Mouse (Mus musculus) megakaryocyte-erythroid progenitor cell, adult 5-6 weeks (primary cell): ENCODE data around the gene Zscan5b. TPM values are rescaled to one million over a fixed set of nuclear protein-coding genes. Genes with fewer than 3 reads are reported as not detected.
"Not testable (repeated sequence)": the region's sequence is repeated elsewhere in the genome, so short reads cannot be mapped to it uniquely, and the experiment has no call there.

Experiments
- ATAC-seq: replicated peaks from 2 replicates; pipeline ENCODE4 v1.8.0; 2016; ENCODE audit warnings: mild to moderate bottlenecking, inconsistent platforms; ENCODE audit not compliant: severe bottlenecking, poor library complexity, low FRiP score, low TSS enrichment
- total RNA-seq, 2 experiments: library from RNA; stranded (forward) in 1 of 2; stranded (reverse) in 1 of 2; fragments of 200-1000, 215-1000 nt in 1 of 2; fragments of >200 nt in 1 of 2; fragmentation: Nextera tagmentation in 1 of 2; gene quantifications; 2 replicates each; pipeline ENCODE4 v1.2.3; 2014 to 2017

Gene Zscan5b
- total RNA-seq, 2 experiments from 2014 or later: not detected

GRCm38 (mm10) chr7:6239787-6240186, 17.7 kb downstream of the Zscan5b start:
- no peak for ATAC-seq

DNA sequence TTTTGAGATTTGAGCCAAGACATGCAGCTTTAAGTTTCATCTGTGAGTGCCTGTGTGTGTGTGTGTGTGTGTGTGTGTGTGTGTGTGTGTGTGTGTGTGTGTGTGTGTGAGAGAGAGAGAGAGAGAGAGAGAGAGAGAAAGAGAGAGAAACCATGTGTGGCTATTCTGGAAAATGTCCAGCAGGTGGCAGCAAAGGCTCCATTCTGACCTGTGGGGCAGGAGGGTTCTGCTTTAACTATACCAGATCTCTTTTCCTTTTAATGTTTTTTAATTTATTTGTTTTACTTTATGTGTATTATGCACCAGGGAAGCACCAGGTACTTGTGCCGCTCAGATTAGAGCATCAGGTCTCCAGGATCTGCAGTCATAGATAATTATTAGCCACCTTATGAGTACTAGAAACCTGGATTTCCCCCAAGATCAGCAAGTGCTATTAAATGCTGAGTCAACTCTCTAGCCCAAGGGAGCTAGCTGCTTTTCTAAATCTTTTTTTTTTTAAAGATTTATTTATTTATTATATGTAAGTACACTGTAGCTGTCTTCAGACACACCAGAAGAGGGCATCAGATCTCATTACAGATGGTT, 18.9 kb downstream of the Zscan5b start:
- peak; percentile 89 for ATAC-seq

GRCm38 (mm10) chr7:6244361-6245292, 22.5 kb downstream of the Zscan5b start:
- no peak for ATAC-seq

DNA sequence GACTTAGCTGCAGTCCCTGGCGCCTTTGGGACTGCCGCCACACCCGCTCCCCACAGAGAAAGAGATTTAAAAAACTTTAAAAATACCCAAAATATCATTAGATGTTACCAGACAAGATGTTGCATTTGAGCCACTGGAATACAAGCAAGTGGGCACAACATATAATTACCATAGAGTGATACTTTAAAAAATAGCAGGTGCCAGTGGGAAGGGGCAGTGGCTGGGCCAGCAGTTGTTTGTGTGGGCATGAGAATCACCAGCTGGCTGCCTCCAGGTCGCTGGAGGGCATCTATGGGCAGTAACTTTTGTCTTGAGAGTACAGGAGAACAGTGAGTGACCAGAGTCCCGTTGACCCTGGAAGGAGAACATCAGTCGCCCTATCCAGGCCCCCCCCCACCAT, 30.3 kb downstream of the Zscan5b start, which contains the start of gene Epp13:
TSS of gene Epp13 (plus strand) at position 301 of the 400 bp plus-strand sequence.
- ATAC-seq: no peak

DNA sequence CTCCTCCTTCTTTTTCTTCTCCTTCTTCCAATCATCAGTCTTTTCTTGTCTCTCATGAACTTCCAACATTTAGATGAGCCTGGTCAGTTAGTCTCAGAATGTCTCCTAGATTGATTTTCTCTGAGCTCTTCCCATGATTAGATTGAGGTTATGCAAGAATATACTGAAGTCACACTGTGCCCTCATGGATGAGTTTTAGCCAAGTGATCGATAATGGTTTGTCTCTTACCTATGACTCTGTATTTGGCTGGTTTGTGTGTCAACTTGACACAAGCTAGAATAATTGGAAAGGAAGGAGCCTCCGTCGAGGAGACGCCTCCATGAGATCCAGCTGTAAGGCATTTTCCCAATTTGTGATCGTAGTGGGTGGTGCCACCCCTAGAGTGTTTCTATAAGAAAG, 32.4 kb downstream of the Zscan5b start:
- ATAC-seq: no peak

GRCm38 (mm10) chr7:6257386-6257785, 35.3 kb downstream of the Zscan5b start:
- no peak for ATAC-seq

DNA sequence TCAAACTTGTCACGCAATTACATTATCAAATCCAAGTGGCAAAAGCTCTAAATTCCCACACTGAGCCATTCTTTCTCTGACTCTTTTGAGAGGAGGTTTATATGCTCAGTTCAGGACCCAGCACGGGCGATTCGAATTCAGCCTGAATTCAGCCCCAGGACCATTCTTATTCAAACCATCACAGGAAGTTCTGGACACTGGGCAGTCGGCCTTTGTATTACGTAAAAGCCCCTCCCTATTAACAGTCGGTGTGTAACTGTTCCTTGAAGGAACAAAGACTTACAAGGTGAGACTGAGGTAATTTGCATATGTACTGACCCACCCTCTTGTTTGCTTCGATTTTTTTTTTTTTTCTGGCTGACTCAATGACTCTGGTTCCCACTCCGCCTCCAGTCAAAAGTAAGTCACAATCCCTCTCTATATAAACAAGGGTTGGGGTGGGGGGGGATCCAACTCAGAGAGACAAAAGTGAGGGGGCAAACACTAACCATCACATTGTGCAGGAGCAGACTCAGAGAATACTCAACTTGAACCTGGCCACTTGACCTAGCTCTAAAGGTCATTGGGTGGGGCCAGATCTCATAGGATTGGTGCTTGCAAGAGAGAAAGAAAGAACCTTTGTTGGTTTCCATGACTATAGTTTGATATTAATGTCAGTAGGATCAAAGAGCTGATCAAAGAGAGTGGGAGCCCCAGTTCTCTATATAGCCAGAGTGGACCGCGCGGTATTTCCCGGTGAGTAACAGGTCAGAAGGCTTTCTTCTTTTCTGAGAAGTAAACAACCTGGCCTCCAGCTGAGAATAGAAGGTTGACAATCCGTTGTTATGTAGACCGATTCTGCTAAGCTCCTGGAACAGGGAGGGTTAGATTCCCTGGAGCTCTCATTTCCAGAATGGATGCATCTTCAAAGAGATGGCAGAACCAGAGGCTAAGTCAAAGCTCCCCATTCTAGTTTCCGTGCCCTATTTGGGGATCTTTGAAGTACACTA, 36.4 kb downstream of the Zscan5b start:
- ATAC-seq: no peak

- ATAC-seq: not testable (repeated sequence)
Measured at GRCm38 (mm10) chr7:6260004-6260403, 37.9 kb downstream of the Zscan5b start.

DNA sequence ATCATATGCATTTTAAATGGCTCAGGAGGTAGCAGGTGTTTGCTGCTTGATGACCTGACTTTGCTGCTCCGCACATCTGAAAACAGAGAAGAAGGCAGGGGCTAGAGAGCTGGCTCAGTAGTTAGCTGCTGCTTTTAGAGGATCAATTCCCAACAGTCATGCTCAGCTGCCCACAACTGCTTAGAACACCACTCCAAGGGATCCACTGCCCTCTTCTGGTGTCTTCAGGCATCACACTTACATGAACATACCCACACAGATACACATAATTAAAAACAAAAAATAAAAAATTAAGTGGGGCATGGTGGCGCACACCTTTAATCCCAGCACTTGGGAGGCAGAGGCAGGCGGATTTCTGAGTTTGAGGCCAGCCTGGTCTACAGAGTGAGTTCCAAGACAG, 40.0 kb downstream of the Zscan5b start:
- ATAC-seq: no peak

DNA sequence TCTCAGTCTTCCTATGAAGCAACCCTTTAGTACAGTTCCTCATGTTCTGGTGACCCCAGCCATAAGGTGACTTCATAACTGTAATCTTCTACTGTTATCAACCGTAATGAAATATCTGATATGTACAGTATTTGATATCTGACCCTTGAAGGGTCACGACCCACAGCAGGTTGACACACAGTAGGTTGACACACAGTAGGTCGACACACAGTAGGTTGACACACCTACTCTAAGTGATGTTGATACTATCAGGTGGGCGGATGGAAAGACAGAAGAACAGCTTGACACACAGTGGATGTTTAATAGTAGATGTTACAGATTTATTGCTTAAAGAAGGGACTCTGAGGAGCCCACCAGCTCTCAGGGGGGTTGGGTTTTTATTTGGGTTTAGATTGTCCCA, 40.9 kb downstream of the Zscan5b start:
- no peak for ATAC-seq

GRCm38 (mm10) chr7:6265695-6266094, 43.6 kb downstream of the Zscan5b start:
- ATAC-seq: peak; percentile 77

DNA sequence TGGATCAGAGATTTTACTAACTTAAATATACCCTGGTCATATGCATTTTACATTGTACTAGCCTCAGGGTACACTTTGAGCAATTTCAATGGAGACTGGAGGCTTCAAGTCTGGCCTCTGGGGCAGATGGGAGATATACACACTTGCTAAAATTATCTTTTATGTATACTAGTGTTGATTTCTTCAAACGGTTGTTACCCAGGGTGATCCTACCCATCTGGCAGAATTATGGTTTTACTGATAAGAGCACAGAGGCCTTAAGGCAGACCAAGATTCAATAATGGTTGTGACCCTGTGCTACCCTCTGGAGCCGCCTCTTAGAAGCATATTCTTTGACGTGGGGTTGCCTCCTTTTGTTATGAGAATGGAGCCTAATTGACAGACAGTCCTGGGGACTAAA, 55.8 kb downstream of the Zscan5b start:
- ATAC-seq: peak; percentile 90

GRCm38 (mm10) chr7:6282749-6283148, 60.7 kb downstream of the Zscan5b start:
- peak; percentile 40 for ATAC-seq

- ATAC-seq: peak; percentile 71
Measured at GRCm38 (mm10) chr7:6283451-6284075, 61.5 kb downstream of the Zscan5b start.

DNA sequence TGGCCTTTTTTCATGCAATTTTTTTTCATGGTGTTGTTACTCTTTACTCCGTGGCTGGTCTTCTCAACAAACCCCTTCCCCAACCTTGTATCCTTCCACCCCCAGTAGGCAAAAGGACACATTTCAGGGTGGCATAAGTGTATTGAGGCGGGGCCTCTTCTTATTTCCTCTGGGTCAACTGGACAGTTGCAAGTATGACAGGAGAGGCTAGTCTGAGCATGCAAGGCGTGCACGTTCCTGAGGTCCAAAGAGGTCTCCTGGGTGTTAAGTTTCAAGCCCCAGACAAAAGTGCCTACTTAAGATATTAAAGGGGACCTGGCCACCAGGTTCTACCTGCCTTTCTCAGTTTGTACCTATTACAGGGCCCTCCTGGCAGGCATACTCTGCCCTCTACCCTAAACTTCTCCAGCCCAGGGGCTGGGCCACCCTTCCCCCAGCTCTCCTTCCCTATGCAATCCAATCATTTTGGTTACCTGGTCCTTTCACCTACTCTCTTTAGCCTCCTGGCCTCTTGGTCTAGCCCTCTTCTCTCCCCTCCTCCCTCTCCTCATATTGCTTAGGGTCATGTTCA, 62.4 kb downstream of the Zscan5b start:
- ATAC-seq: no peak

DNA sequence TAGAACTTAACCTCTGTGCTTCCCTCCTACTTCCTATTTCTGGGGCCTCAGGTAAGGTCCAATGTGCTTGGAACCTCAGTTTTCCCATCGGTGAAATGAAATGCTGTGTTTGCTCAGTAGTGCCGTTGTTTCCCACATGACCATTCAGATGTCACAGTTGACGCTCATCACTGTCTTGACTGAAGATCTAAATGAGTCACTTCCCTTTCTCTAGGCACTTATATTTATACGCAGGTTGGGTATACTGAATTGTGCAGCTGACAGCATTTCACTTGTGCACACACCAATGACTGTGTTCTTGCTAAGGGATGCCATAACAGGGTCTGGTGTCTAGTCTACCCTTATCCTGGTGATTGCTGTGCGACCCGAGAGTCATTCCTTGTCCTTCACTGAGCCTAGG, 63.3 kb downstream of the Zscan5b start:
- ATAC-seq: no peak

- peak; percentile 78 for ATAC-seq
Measured at GRCm38 (mm10) chr7:6285842-6286705, 64.0 kb downstream of the Zscan5b start, which contains the start of gene Zfp667. Gene Zfp667, plus strand, starts transcription at chr7:6286579.
